Mouse (Mus musculus): Measurements from ENCODE around the gene Alox12.

The Alox12 gene

DNA sequence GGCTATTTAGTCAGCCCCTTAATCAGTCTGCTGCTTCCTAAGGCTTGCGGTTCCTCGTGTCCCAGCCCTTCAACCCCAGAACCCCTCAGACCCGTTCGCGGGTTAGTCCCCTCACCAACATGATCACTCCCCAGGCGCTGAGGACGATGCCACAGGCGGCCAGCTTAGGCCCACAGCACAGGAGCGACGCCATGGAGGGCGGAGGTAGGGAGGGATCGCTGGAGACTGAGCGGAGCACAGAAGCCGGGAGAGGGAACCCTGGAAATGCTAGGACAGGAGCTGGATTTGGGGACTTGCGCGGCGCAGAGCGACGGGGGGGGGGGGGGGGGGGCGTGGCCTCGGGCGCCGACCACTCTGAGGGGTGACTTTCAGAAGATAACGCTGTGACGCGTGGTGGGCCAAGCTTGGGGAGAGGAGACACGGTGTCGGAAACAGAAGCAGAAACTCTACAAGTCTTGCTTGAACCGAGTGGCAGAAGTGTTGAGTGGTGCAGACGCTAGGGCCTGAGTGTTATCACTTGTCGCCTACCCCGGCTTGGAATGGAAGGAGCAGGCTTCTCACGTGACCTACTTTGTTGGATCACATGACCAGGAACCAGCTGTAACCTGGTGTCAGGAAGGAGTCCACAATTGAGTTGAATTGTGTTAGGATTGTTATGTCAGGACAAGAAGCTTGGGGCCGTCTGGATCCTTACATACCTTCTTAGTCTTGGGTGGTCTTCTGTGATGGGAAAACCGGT is 15.4 kb downstream of the Alox12 start, which contains the start of the genes Gm21988 and Rnasek:
TSS of gene Gm21988 (minus strand) at position 290 of the 739 bp plus-strand sequence.
TSS of gene Rnasek (minus strand) at position 302 of the 739 bp plus-strand sequence.
- DNase-seq (ENCODE audit: low spot score in 2 of 2), result peak; percentile 68 to 76

DNA sequence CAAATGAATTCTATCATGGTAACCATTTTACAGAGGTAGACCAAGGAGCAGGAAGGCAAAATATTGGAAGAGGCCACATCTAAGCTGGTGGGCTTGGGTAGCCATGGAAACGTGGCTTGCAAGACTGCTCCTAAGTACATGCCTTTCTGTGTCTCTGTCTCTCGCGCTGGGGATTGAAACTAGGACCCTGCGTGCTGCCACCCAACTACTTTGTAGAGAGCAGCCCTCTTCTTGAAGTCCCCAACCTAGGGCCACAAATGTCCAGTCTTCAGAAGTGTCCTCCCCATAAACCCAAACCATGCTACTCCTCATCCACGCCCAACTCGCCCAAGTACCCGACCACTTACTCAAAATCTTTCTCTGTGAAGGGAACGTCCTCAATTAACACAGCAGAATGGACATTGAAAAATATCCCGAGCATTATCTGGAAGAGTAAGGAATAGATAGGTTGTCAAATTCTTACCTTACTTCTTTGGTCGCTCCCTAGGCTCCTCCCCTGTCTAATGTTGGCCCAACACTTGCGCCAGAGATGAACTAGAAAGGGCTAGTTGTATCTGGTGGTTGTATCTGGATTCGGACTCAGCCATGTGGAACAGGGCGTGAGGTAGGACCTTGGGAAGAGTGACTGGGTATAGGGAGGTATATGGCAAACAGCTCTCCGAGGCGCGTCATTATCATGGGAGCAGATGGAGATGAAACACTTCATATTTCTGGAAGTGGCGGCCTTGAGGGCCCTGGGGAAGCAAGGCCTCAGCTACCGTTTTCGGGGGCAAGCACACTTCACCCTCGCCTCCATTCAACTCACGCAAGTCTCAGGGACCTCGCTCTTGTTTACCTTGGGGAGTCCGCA is 16.3 kb downstream of the Alox12 start:
- DNase-seq (ENCODE audit: low spot score in 2 of 2), result no peak

DNA sequence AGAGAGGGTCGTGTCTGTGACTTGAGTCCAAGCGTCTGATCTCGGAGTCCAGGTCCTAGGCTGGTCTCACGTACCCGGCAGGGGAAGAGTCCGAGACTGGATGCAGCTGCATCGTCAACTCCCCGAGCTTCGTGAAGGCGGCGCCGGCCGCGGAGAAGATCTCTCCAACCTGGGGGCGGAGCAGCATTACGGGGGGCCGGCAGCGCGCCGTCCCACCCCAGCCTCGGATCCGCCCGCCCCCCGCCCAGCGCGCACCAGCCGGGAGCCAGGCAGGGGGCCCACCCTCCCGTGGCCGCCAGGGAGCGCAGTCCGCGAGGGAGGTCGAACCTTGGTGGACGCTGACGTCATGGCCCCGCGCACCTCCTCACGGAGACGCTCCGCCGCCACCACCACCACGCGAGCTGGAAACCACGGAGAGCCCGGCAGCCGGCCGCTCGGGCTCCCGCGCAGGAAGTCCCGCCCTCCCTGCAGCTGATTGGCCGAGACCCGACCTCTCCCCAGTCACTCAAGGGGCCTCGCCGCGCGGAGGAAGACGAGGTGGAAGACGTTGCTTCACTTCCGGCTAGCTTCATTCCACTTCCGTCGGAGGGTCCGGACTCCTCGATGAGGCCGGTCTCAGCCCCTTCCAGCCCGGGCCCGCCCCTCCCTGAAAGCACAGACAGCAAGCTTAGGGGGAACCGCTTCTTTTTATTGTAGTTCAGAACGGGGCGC is 17.5 kb downstream of the Alox12 start, which contains the start of gene 0610010K14Rik:
TSS of gene 0610010K14Rik (minus strand) at position 458 of the 711 bp plus-strand sequence.
- DNase-seq (ENCODE audit: low spot score in 2 of 2), result peak; percentile 96 to 97

DNA sequence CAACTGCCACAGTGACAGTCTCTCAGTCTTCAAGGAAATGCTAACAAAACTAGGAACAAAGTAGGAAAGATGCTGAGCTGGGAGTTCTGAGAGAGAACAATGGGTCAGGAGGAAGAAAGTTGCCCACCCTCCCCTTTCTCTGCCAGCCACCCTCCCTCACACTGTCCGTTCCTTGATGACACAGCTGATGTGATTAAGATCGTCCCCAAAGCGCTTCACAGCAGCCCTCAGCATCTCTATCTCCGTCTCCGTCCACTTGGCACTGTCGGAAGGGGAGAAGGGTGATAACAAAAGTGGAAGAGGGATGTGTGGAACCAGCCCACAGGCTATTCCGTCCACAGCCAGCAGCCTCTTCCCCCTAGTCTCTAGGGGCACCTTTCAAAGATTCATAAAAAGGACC is 18.4 kb downstream of the Alox12 start:
- DNase-seq (ENCODE audit: low spot score in 2 of 2), result no peak

DNA sequence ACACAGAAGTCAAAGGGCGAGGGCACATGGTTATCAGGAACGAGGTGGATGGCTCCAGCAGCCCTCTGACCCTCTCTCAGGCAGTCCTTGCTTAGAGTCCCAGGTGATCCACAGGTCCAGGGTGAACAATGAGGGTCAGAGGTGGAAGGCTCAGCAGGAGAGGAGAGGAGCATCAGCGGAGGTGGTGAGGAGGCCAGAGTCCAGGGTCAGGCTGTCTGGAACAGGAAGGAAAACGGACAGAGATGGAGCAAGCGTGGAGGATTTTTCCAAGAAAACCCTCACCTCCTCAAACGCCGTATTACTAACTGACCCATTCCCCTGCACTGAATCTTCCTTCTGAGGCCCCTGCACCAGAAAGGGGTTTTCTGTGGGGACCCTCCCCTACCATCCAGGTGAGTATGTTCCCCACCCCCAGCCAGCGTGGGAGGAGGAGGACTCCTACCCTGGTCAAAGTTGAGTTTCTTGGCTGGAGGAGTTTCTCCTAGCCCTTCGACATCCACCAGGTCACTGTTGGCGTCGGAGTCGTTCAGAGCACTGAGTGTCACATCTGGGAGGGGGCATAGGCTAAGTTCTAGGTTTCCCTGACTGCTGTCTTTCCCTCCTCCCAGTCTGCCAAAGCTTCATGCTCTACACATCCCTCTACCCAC is 19.8 kb downstream of the Alox12 start:
- DNase-seq (ENCODE audit: low spot score in 2 of 2), result no peak

DNA sequence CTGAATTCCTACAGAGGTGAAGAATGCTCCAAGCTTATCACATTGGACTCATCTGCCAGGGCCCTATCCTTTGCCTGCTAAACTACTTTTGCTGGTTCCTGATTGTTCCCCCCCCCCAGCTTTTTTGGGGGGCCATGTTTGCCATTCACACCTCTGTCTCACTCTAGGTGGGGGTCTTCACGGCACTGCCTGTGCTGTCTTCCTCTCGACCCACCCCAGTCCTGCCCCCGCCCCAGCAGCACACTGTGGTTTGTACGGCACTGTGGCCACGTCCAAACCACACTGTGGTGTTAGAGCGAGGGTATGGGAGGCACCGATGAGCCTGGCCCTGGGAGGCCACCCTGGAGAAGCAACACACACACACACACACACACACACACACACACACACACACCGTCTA is 20.7 kb downstream of the Alox12 start:
- no peak for DNase-seq (ENCODE audit: low spot score in 2 of 2)

DNA sequence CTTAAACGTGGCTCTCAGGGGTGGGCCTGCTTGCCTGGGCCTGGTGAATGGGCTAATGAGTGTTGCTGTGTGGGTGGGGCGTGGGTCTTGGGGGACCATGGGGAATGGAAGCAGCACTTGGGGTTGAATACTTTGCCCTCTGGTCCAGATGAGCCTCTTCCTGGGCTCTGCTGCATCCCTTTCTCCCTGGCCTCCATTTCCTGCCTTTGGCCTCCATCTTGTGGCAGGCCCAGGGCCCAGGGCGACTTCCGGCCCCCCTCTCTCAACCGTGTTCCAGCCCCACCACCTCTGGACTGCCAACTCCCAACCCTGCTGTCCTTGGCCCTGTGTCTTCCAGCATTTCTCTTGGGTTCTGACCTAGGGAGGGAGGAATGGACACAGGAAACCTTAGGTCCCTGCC is 21.1 kb downstream of the Alox12 start:
- no peak for DNase-seq (ENCODE audit: low spot score in 2 of 2)

DNA sequence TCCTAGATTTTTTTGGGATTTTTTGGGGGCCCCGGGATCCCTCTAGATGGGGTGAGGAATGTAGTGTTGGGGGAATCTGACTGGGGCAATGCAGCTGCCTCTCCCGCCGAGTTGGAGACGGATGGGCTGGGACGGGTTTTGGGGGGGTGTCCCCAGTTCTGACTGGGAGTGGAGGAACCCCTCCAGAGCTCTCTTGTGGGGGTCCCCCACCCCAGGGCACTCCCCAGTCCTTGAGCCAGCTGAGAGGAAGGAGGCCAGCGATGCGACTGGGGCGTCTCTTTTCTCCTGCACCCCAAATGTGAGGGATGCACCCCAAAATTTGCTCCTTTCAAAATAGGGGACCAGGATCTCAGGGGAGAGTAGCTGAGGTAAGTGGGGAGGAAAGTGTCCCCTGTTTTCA is 22.1 kb downstream of the Alox12 start:
- DNase-seq (ENCODE audit: low spot score in 2 of 2), result no peak

DNA sequence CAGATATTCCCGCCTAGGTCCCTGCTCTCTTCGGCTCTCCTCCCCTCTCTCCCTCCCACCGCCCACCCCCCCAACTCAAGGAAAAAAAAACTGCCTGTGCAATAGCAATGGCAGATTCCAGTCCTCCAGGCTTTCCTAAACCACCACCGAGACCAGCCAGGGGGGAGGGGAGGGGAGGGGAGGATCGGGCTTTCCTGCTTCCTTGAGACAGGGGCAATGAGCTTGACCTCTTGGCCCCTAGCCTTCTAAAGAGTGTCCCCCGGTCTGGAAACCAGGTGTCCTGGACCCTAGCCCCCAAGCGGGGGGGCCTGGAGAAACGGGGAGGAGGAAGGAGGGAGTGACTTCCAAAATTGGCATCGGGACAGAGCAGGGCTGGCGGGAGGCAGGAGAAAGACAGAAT is 22.6 kb downstream of the Alox12 start:
- no peak for DNase-seq (ENCODE audit: low spot score in 2 of 2)

DNA sequence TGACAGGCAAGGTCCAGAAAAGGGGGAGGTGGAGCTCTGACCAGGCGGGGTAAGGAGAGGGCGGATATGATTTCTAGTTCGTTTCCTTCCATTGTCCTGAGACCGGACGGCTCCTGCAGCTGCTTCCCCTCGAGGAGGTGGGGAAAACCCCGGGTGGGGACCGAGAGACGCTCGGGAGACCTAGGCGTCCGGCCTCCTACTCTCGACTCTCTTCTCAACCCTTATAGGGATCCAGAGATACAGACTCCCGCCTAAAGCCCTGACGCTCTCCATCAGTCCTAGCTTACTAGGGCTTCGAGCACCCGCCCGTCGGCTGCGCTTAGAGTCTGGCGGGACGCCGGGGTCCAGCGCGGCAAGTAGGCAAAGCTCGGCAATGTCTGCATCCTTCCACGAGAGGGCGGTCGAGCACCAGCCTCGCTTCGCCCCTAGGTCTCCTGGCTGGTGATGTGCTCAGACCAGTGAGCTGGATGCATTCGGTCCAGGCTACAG is 24.9 kb downstream of the Alox12 start:
- DNase-seq (ENCODE audit: low spot score in 2 of 2), result no peak

DNA sequence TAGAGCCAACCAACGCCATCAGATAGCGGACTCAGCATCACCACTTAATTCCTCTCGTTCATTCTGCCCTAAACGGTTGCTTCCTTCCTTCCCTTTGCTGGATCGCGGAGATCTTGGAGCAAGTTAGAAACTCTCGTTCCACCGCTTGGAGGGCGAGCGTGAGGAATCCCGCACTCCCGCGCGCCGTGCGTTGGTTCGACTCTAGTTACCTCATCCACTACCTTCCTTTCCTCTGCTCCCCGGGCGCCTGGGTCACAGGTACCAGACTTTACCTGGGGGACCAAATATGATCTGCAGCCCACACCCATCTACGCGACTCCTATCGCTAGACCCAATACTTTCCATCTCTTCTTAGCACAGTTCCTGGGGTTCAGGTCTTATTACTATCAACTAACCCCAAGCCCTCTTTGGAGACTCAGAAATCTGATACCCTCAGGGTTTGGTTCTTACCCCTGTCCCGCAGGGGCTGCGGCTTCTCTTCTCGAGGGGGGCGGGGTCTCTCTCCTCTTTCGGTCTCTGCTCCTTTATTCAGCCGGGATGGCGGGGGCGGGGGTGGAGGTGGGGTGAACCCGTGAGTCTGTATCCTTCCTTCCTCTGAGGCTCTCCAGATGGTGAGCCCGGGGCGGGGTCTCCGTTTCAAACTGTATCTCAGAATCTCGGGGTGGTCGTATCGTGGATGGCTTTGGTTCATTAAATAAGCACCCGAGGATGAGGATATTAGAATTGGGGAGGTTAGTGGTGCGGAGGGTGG is 25.7 kb downstream of the Alox12 start, which contains the start of gene Bcl6b:
TSS of gene Bcl6b (minus strand) at position 539 of the 751 bp plus-strand sequence.
- DNase-seq (ENCODE audit: low spot score in 2 of 2), result no peak

DNA sequence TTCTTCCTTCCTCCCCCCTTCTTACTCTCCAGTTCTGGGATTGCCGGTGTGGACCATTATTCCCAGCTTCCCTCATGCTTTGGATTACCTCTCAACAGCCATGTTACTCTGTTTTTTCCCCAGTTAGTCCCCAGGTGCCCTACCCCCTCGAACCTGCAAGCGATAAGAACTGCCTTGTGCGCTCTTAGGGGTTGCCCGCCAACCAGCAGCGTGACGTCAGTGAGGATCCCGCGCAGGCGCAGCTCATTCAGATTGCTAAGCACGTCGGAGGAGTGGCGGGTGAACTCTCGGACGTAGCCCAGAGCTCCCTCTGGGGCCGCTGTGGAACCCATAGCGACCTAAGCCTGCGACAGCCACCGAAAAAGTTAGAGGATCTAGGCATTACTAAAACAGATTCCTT is 26.3 kb downstream of the Alox12 start:
- no peak for DNase-seq (ENCODE audit: low spot score in 2 of 2)

DNA sequence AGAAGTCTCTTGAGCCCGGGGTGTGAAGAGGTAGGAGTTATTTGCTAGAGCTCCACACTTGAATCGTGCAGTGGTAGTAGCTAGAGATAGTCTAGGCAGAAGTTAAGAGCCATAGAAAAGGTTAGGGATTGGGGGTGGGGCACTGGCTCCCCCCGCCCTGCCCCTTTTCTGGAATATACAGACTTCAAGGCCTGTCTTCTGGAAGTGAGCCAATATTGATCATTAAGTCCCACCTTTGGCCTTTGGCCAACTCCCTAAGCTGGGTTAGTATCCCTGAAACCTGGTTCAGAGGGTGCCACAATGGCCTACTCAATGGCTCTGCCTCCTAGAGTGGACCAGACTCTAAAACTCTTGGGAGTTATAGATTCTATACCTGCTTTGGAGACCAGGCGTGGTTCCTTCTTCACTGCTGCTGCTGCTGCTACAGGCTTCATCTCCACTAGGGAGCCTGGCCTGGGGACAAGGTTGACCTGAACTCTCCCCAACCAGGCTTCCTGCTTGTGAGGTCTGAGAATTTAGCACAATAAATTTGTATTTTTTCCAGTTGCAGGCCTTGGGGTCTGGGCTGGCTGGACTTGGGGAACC is 27.4 kb downstream of the Alox12 start:
- DNase-seq (ENCODE audit: low spot score in 2 of 2), result no peak

DNA sequence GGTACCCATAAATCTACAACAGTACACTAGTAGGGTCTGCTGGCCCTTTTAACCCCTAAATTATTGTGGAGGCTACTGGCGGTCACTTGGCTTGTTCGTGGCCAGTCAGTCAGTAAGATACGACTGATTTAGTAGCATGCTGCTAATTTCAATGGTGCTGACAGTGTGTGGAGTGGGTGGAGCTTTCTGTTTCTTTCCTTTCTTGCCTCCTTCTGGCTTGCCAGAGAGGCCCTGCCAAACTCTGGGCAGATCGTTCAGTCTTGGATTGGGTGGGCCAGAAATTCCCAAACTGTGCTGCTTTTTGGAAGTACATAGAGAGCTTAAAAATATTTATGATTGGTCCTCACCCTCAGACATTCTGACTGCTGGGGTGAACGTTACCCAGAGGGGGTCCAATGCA is 28.0 kb downstream of the Alox12 start:
- DNase-seq (ENCODE audit: low spot score in 2 of 2), result no peak

DNA sequence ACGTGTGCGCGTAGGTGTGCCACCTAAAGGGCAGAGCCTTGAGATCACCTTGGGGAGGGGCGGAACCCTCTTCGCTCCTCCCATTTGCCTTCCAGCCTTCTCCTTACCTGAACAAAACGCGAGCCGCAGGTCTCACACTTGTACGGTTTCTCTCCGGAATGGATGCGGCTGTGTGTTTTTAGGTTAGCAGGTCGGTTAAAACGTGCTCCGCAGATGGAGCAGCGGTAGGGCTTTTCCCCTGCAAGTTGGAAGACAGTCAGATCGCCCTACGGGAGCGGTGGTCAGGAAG is 28.6 kb downstream of the Alox12 start:
- no peak for DNase-seq (ENCODE audit: low spot score in 2 of 2)

DNA sequence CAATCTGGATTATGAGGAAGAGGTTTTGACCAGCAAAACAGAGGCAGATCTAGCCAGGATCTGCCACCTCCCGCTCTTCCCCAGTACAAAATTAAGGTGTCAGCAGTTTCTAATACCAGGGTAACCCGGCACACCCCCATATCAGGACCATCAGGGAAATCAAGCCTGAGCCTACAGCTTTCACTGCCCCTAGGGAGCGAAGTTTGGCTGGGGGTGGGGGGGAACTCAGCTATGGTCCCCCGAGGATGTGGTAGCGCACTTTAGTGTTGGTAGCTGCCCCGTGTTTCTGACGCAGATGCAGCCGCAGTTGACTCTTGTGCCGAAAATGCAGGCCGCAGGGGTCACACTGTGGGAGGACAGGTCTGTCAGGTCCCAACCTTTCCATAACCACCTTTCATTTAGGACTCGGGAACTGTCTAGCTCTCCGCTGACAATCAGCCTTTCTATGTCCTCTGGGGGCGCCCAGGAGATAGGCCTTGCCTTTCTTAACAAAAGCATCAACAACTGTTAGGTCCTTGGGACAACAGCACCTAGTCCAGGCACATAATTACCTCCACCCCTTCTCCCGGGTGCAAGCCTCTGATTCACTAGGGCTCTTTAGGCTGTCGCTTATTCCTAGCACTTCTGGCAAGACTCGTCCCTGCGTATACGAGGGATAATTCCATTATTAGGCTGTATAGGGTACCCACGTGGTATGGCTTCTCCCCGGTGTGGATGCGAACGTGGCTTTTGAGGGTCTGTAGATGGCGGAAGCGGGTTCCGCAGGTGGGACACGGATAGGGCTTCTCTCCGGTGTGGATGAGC is 29.2 kb downstream of the Alox12 start:
- DNase-seq (ENCODE audit: low spot score in 2 of 2), result no peak

DNA sequence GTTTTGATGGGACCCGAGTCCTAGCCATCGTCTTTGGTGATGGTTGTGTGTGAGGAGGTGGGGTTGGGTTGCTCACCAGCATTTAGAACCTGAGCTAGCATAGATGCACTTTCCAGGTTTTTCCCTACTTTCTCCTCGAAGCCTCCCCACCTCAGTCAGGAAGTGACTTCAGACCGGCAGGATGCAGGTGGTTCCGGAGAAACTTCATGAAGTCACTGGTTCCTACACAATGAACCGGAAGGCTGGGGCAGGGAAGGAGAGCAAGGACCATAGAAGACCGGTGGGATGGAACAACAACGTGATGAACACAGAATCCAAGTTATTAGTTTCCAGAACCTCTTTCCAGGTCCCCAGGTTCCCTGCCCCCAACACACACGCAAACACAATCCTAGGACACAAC is 31.4 kb downstream of the Alox12 start:
- DNase-seq (ENCODE audit: low spot score in 2 of 2), result no peak

DNA sequence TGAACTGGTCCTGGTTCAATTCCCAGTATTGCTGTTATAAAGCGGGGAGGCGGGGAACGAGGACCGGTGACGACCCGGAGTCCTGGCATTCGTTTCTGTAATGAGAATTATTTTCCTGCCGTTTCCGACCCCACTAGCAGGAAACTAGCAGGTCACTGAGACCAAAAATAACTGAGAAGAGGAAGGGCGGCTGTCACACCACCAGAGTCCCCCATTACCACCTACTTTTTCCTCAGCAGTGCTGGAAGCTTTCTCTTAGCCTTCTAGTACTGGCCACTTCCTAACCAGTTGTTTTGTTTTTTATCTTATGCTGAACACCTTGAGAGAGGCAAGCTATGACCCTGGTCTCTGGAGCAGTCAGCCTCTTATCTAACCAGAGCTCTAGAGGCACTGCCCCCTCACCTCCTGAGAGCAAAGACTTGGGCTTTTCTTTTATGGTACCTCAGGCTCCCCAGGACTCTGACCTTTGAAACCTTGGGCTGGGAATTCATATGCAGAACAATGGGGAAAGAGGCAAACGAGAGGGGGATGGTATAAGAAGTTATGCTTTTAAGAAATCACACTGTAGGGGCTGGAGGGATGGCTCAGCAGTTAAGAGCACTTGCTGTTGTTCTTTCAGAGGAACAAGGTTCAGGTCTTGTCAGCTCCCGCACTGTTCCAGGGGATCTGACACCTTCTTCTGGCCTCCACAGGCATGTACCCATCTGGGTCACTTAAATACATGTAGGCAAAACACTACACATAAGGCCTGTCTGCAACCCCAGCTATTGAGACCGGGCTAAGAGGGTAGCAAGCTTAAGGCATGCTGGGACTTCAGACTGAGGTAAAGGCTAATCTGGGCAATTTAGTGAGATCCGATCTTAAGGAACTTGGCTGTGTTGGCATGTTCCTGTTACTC is 33.3 kb downstream of the Alox12 start:
- no peak for DNase-seq (ENCODE audit: low spot score in 2 of 2)

All from right cerebral cortex, postnatal 36 days (tissue).